Mouse (Mus musculus) brown adipose tissue, adult 24 weeks (tissue): Measurements from ENCODE around the gene Dusp19. TPM values are rescaled to one million over a fixed set of nuclear protein-coding genes. Genes with fewer than 3 reads are reported as not detected.

ENCODE experiments used
- H3K27ac ChIP-seq: fragments of 200-500 bp; replicated peaks from 2 replicates; pipeline ENCODE4 v1.5.1; 2012; ENCODE audit warnings: low read depth, mild to moderate bottlenecking, low read length
- H3K4me1 ChIP-seq: fragments of 200-500 bp; 2 replicates; pipeline ENCODE4 v1.6.1; 2012; ENCODE audit warnings: low read length, mixed read lengths; ENCODE audit not compliant: control insufficient read depth, insufficient read depth, insufficient read length
- H3K4me3 ChIP-seq: fragments of 200-500 bp; 2 replicates; pipeline ENCODE4 v1.5.1; 2012; ENCODE audit warnings: low read depth, mild to moderate bottlenecking, low read length, moderate library complexity; ENCODE audit not compliant: insufficient read depth
- polyA plus RNA-seq: library from polyadenylated mRNA; stranded (reverse); fragments of >200 nt; gene quantifications from 2 replicates; pipeline ENCODE4 v1.2.4, GENCODE M21; 2012; ENCODE audit not compliant: missing spikeins, insufficient read depth, insufficient read length

The Dusp19 gene
- polyA plus RNA-seq, 1 experiment: 20.5 TPM

DNA sequence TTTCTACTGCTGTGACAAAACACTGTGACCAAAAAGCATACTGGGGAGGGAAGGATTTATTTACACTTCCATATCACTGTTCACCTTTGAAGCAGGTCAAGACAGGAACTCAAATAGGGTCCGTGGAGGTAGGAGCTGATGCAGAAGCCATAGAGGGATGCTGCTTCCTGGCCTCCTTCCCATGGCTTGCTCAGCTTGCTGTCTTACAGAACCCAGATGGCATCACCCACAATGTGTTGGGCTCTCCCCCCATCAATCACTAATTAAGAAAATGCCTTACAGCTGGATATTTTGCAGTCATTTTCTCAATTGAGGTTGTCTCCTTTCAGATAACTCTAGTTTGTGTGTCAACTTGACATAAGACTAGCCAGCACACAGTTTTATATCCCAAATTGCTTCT, 4.6 kb upstream of the Dusp19 start:
- Histone ChIP-seq H3K4me3 (no peak overlapping the region), H3K27ac (no peak overlapping the region), H3K4me1 (no peaks in the 10 kb centered on the region)

DNA sequence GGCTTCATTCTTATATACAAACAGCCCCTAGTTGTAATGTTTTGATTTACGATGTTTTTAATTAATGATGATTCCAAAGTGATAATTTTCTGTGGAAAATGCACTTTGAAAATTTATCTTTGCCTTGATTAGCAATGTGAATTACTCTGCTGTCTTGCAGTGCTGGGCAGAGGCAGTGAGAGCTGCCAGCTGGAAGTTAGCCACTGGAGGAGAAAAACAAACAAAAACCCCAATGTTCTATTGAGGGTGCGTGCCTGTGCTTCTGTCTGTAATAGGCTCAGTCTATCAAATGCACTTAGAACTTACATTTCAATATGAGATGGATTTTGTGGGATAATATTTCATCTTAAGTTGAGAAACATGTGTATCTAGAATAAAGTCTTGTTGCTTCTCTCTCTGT, 4.0 kb upstream of the Dusp19 start:
- Histone ChIP-seq H3K27ac (no peak overlapping the region), H3K4me1 (0 out of 2 replicates have a peak, but pooled peaks cover 1% of the 10 kb centered on the region), H3K4me3 (no peak overlapping the region)

DNA sequence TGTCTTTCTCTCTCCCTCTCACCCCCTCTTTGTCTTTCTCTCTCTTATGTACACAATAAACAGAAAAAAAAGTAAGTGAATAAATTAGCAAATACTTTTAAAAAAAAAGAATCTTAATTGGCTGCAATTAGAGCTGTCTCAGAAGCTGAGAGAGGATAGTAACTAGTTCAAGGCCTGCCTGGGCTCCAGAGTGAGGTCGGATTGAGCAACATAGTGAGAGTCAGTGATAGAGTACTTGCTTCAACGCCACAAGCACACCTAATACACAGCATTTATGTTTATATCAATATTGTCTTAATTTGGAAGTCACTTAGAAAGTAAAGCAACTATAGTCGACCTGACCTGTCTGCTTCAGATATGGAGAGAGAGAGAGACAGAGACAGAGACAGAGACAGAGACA, 2.1 kb downstream of the Dusp19 start:
- Histone ChIP-seq H3K4me3 (no peak overlapping the region), H3K4me1 (peaks cover 5% of the 10 kb centered on the region; the same call in 1 of the 2 replicates), H3K27ac (no peak overlapping the region)

DNA sequence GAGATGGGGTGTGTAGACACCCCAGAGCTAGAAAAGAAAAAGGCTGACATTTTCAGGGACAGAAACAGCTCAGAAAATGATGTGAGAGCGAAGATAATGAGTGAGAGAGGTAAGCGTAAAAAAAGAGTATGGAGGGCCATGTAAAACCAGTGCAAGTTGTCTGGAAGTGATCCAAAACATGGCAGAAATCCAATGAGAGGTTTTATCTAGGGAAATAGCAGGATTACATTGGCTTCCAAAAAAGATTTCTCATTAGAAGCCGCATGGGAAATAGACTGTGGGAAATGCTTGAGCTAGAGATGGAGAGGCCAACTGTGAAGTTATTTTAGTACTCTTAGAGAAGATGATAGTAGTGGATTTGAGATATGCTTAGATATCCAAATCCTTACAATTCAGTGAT, 5.1 kb downstream of the Dusp19 start:
- H3K27ac ChIP-seq: no peak overlapping the region
- H3K4me1 ChIP-seq: peaks cover 5% of the 10 kb centered on the region; the same call in 1 of the 2 replicates
- H3K4me3 ChIP-seq: no peak overlapping the region

DNA sequence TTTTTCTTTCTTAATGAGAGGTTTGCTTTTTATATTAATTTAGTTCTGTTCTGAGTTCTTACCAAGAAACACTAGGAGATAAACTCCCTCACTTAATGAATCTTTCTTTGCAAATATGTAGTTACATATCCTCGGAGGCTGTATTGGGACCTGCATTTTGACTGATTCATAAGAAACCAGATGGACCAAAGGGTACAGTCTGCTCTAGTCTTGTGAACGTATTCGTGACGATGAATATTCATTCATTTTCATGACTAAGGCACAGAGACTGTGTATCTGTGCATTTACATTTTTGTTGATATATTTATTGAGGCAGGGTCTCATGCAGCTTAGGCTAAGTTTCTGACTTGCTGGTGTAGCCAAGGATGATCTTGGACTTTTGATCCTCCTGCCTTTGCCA, 7.7 kb downstream of the Dusp19 start:
- peaks cover 3% of the 10 kb centered on the region; the same call in 1 of the 2 replicates for H3K4me1 ChIP-seq
- H3K27ac ChIP-seq: no peak overlapping the region
- no peak overlapping the region for H3K4me3 ChIP-seq

DNA sequence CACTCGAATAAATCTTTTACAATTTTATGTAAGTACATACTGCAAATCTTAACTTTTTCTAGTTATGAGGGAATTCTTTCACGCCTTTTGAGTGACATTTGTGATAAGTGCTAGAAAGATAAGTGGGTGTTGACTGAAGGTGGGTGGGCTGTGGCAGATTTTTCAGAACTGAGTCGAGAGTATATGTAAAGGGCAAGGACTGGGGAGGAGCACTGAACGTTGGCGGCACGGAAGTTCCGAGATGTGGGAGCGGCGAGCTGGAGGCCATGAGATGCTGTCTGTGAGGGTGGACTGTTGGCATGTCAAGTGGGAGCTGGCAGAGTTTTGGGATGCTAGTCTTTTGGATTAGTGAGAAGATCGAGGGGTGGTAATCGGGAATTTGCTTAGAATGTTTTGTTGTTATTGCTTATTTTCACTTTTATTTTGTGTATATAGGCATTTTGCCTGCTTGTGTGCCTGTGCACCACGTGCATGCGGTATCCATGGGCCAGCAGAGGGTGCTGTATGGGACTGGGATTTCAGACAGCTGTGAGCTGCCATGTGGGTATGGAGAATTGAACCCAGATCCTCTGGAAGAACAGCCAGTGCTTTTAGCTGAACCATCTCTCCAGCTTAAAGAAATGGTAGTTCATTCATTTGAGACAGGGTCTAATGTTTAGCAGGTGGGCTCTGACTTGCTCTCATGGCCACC, 15.6 kb downstream of the Dusp19 start:
- Histone ChIP-seq H3K27ac (no peak overlapping the region), H3K4me1 (no peaks in the 10 kb centered on the region), H3K4me3 (no peak overlapping the region)

DNA sequence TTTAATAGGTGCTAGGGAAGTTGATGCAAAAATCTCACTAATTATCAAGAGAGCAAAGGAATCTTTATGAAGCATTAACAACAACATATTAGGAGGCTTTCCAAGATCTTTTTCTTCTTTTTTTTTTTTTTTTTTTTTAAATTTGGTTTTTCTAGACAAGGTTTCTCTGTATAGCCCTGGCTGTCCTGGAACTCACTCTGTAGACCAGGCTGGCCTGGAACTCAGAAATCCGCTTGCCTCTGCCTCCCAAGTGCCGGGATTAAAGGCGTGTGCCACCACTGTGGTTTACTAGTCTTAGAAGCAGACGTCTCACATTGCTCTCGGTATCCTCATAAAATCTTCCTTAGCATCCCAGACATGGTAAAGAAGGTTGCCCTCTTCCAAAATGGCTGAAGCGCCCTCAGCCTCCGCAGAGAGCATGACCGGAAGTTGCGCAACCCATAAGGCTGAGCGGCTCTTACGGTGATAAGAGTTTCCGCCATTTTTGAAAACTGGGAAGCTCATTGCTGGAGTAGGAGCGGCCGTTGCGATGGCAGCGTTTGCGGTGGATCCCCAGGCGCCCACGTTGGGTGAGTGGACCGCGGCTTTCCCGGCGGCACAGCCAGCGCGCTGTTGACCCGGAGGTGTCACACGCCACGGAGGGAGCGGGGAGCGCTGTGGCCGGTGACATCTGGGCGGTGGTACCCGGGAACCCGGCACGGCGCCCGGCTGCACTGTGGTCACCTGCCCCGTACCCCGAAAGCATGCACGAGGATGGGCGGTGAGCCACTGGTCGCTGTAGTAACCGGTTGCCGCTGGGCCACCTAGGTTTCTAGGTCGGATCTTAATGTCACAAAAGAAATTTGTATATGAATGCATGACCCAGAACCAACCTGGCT, 21.8 kb downstream of the Dusp19 start:
- Histone ChIP-seq H3K27ac (0 out of 2 replicates have a peak overlapping the region, but pooled peaks have one; percentile 18), H3K4me1 (peaks cover 2% of the 10 kb centered on the region; the same call in 1 of the 2 replicates)

DNA sequence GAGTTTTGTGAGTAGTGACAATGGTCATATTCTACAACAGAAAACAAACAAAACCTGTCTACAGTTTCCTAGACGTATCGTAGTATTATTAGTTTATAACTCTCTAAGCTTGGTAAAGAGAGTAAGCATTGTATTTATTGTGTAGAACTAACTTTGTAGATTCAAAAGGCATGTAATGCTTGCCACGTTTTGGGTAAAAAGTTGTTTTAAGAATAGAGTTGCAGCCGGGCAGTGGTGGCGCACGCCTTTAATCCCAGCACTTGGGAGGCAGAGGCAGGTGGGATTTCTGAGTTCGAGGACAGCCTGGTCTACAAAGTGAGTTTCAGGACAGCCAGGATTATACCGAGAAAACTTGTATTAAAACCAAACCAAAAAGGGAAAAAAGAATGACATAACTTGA, 22.6 kb downstream of the Dusp19 start:
- Histone ChIP-seq H3K4me1 (peaks cover 2% of the 10 kb centered on the region; the same call in 1 of the 2 replicates), H3K27ac (no peak overlapping the region), H3K4me3 (peak overlapping the region; percentile 94; the same call in 1 of the 2 replicates)

More for the DNA sequence above, 21.8 kb downstream of the Dusp19 start:
- peak overlapping the region; percentile 94 for H3K4me3 ChIP-seq

DNA sequence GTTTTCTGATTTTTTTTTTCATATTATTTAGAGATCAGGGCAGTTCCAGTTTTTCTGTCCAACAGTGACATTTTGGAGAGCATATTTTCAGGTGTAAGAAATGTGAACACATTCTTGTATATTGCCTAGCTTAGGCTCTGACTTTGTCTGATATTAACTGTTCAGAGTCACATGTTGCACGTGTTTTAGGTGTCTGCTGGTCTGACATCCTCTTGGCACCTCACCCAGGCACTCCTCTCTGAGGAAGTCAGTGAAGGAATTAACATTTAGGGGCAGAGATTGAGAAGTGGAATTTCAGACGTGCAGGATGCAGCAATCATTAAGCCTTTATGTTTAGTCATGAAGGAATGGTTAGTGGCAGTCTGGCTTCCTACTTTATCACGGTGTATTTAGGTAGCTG, 23.0 kb downstream of the Dusp19 start:
- no peak overlapping the region for H3K27ac ChIP-seq
- no peak overlapping the region for H3K4me3 ChIP-seq
- peaks cover 2% of the 10 kb centered on the region; the same call in 1 of the 2 replicates for H3K4me1 ChIP-seq

DNA sequence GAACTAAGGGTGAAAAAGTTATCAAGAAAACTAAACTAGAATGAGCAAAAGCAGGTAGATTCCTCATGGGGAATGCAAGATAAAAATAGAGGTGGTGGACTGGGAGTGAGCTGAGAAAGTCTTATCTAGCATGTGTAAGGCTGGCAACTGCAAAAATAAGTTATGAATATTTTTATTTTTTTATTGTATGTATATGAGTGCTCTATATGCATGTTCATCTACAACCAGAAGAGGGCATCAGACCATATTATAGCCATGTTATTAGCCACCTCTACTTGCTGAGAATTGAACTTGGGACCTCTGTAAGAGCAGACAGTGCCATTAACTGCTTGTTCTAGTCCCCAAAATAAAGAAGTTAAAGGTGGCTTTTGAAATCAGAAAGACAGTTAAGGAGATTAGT, 44.6 kb downstream of the Dusp19 start:
- Histone ChIP-seq H3K4me3 (no peak overlapping the region), H3K4me1 (no peaks in the 10 kb centered on the region), H3K27ac (no peak overlapping the region)

DNA sequence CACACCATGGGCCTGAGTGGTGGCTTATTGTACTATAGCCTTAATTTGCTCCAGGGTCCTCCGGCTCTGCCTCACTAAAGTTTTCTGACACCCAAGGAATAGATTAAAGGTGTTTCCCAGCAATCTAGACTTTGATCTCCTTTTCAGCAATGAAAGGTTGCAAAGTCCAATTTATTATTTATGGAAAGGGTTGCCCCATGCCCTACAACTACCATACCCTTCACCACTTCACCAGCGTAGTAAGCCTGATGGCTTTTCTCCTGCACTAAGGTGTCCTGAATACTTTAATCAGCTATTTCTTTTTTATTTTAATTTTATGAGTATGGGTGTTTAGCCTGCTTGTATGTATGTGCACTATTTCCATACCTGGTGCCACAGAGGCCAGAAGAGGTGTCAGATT, 45.8 kb downstream of the Dusp19 start:
- Histone ChIP-seq H3K4me3 (no peak overlapping the region), H3K27ac (no peak overlapping the region), H3K4me1 (no peaks in the 10 kb centered on the region)

DNA sequence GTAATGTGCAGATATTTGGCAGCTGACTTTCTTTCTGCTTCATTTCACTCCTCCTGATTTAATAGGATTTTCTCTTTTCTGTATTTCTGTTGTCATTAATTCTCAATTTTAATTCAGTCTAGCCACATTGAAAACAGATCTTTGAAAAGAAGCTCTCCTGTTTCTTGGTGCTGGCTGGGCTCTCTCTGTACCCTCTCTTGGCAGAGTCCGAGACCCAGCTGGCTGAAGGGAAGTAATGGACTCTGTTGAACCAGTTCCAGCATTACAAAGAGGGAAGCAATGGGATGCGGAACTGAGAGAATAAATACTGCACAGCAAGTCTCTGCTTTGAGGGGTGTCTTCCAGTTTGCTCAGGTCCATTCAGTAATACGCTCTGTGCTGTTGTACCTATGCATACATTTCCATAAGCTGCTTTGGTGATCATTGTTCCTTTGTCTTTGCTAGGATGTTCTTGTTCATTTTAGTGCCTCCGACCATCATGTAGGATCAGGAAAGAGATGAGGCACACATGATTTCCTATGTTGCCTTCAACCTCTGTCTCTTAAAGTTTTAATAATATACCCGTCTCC, 50.6 kb downstream of the Dusp19 start:
- Histone ChIP-seq H3K4me3 (no peak overlapping the region), H3K27ac (no peak overlapping the region), H3K4me1 (no peaks in the 10 kb centered on the region)

DNA sequence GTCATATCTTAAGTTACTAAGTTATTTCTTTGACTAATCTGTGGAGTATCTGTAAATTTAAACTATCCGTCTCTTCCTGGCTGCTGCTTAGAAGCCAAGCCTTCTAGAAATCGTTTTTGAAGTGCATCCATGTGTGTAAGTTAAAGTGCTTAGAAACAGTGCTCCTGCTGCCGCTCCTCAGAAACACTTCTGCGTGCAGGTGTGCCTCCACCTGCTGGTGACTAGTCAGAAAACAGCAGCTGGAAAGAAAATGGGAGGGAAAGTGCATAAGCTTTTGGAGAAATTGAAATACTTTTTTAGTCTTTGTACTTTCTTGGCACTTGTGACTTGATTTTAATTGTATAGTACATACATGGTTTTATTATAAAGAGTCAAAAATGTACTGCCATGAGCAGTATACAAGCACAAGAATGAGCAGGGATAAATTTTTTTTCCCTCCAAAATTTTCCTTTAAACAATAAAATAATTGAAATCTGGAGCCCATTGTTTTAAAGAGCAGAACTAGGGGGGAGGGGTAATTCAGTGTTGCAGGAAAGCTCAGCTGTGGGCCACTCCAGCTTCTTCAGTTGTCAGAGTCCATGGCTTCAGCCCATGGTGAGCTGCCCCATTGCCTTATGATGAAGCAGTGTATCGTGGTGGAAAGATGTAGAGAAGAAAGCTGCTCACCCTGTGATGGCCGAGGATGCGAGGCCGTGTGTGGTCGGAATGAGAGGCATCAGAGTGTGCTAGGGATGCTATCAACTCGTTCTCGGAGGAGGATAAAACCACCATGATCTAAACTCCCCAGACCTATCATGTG, 53.2 kb downstream of the Dusp19 start:
- no peak overlapping the region for H3K27ac ChIP-seq
- H3K4me1 ChIP-seq: no peaks in the 10 kb centered on the region
- H3K4me3 ChIP-seq: no peak overlapping the region

DNA sequence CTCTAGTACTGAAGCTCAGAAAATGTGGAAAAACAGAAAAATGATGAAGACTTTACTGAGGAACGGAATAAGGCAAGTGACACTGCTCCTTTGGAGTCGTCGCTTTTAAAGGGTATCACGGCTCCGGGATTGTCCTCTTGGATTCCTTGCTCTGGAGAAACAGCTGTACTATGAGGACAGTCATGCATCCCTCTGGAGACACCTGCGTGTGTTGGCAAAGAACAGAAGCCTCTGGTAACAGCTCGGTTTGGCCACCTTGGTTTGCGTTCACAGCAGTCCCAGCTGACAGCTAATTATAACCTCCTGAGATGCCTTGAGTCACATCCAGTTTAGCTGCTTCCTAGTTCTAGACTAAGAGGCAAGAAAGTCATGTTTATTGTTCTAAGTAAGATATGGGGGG, 62.0 kb downstream of the Dusp19 start:
- no peak overlapping the region for H3K27ac ChIP-seq
- no peak overlapping the region for H3K4me3 ChIP-seq
- no peaks in the 10 kb centered on the region for H3K4me1 ChIP-seq
